ENCODE assay signal across 8 mouse cellular contexts in genomic region chr19:3686215-3686894, GRCm38 (mm10). TPM values are rescaled to one million over a fixed set of nuclear protein-coding genes. Genes with fewer than 3 reads are reported as not detected.
DNase-seq lines count a peak whose midpoint lies in the region; ATAC-seq and TF ChIP-seq lines count a peak whose summit lies in the region.

TSS of gene Lrp5 (minus strand) at chr19:3686564.

- TF ChIP-seq CTCF in stomach, postnatal 0 days (IDR thresholded peaks at IDR 0.05; ENCODE audit: low read depth) = 0 out of 2 replicates have a peak, but pooled peaks have one; percentile 4

- H3K36me3 ChIP-seq in embryonic facial prominence, embryonic 13.5 days = no peaks in the 10 kb centered on the region
- H3K36me3 ChIP-seq in heart, embryonic 14.5 days (ENCODE audit: control insufficient read depth, insufficient read depth, low read length) = no peaks in the 10 kb centered on the region
- no peaks in the 10 kb centered on the region for H3K36me3 ChIP-seq in macrophage (ENCODE audit: inconsistent target)
- no peaks in the 10 kb centered on the region for H3K36me3 ChIP-seq in stomach, postnatal 0 days (ENCODE audit: control insufficient read depth, insufficient read depth, low read length)

- under 1% methylated on average over 77 of the region's 83 CpGs for WGBS in embryonic facial prominence, embryonic 13.5 days
- under 1% methylated on average over 72 of the region's 83 CpGs for WGBS in heart, embryonic 14.5 days
- 2% methylated on average over 49 of the region's 83 CpGs for WGBS in macrophage (ENCODE audit: missing documents)
- WGBS in stomach, postnatal 0 days = under 1% methylated on average over 52 of the region's 83 CpGs

- no peaks in the 10 kb centered on the region for H3K27me3 ChIP-seq in embryonic facial prominence, embryonic 13.5 days
- H3K27me3 ChIP-seq in heart, embryonic 14.5 days (ENCODE audit: control insufficient read depth, insufficient read depth, low read length) = no peaks in the 10 kb centered on the region
- H3K27me3 ChIP-seq in stomach, postnatal 0 days (ENCODE audit: control insufficient read depth, insufficient read depth, low read length) = no peaks in the 10 kb centered on the region

- H3K79me2 ChIP-seq in macrophage (ENCODE audit: inconsistent target) = peaks cover 44% of the 10 kb centered on the region

- peak within 1 kb of the TSS; percentile 99 for H3K9ac ChIP-seq in embryonic facial prominence, embryonic 13.5 days
- peak within 1 kb of the TSS; percentile 89 for H3K9ac ChIP-seq in heart, embryonic 14.5 days (ENCODE audit: low read length)
- peak within 1 kb of the TSS; percentile 94 for H3K9ac ChIP-seq in stomach, postnatal 0 days (ENCODE audit: low read length)

- H3K27ac ChIP-seq in embryonic facial prominence, embryonic 13.5 days = peak within 1 kb of the TSS; percentile 92
- peak within 1 kb of the TSS; percentile 53 to 84 for H3K27ac ChIP-seq in heart, embryonic 14.5 days (replicated peaks in 1 of 2; ENCODE audit: control insufficient read depth in 1 of 2, insufficient read depth in 1 of 2, low read depth in 2 of 2, low read length in 2 of 2)
- H3K27ac ChIP-seq in macrophage = peak within 1 kb of the TSS; percentile 69
- H3K27ac ChIP-seq in stomach, postnatal 0 days (replicated peaks) = peak within 1 kb of the TSS; percentile 94

- H3K4me2 ChIP-seq in embryonic facial prominence, embryonic 13.5 days = peak within 1 kb of the TSS; percentile 97
- peak within 1 kb of the TSS; percentile 97 for H3K4me2 ChIP-seq in heart, embryonic 14.5 days (ENCODE audit: low read length)
- peak within 1 kb of the TSS; percentile 97 for H3K4me2 ChIP-seq in stomach, postnatal 0 days (replicated peaks; ENCODE audit: low read depth)

- H3K4me3 ChIP-seq in embryonic facial prominence, embryonic 13.5 days = peak within 1 kb of the TSS; percentile 96
- peak within 1 kb of the TSS; percentile 60 to 91 for H3K4me3 ChIP-seq in heart, embryonic 14.5 days (ENCODE audit: control insufficient read depth in 1 of 2, insufficient read depth in 1 of 2, low read depth in 1 of 2, low read length in 2 of 2)
- H3K4me3 ChIP-seq in macrophage (ENCODE audit: inconsistent target) = peak within 1 kb of the TSS; percentile 38
- H3K4me3 ChIP-seq in stomach, postnatal 0 days (ENCODE audit: low read depth, low read length) = peak within 1 kb of the TSS; percentile 95

- no peak for TF ChIP-seq EP300 in stomach, postnatal 0 days (optimal IDR thresholded peaks at IDR 0.05)

- no peaks in the 10 kb centered on the region for H3K9me3 ChIP-seq in embryonic facial prominence, embryonic 13.5 days
- no peaks in the 10 kb centered on the region for H3K9me3 ChIP-seq in heart, embryonic 14.5 days (ENCODE audit: control insufficient read depth, low read length)
- H3K9me3 ChIP-seq in stomach, postnatal 0 days (ENCODE audit: control insufficient read depth, low read length) = no peaks in the 10 kb centered on the region

- peak; percentile 57 to 63 for DNase-seq in urinary bladder, adult 18-20 months (ENCODE audit: low spot score in 2 of 2)
- DNase-seq in urinary bladder, postnatal 10 days (ENCODE audit: low spot score) = no peak
- DNase-seq in kidney, postnatal 14 days = peak; percentile 85
- peak; percentile 66 for DNase-seq in stomach, postnatal 0 days (ENCODE audit: low spot score)
- no peak for DNase-seq in cerebellum, adult 11-12 months

- no peak for ATAC-seq in embryonic facial prominence, embryonic 13.5 days (ENCODE audit: insufficient number of reproducible peaks, insufficient read depth, low FRiP score, low TSS enrichment, low read depth)
- peak; percentile 49; the same call in 1 of the 2 replicates for ATAC-seq in heart, embryonic 14.5 days (ENCODE audit: insufficient number of reproducible peaks, insufficient read depth, low FRiP score, low read depth)
- ATAC-seq in stomach, postnatal 0 days (ENCODE audit: low FRiP score, low TSS enrichment) = peak; percentile 52

- peaks cover 52% of the 10 kb centered on the region for H3K4me1 ChIP-seq in embryonic facial prominence, embryonic 13.5 days
- H3K4me1 ChIP-seq in heart, embryonic 14.5 days (ENCODE audit: control insufficient read depth in 2 of 2, insufficient read depth in 2 of 2, low read length in 2 of 2) = peaks cover 16 to 18% of the 10 kb centered on the region in 2 experiments; a peak in 3 of 4 replicates
- H3K4me1 ChIP-seq in stomach, postnatal 0 days (replicated peaks; ENCODE audit: control insufficient read depth, insufficient read depth) = peaks cover 8% of the 10 kb centered on the region; the same call in 1 of the 2 replicates

RNA-seq across cellular contexts. Expression of gene Lrp5, which starts in this region (rescaled TPM):
- 7.3 and 7.9 TPM in 2 replicates for polyA plus RNA-seq in embryonic facial prominence, embryonic 13.5 days (2015; fragmentation: Nextera tagmentation; extraction: Ambion mirVana)
- 4.1 and 5.0 TPM in 2 replicates for polyA plus RNA-seq in heart, embryonic 14.5 days (2014; fragmentation: Nextera tagmentation; extraction: Ambion mirVana)
- total RNA-seq in macrophage (2018; cell fraction: chromatin; rRNA removed) = 10 to 100 TPM in 22 of 26 experiments, 1 to 10 TPM in 4; 2.6 to 58.2 (median 31.2) TPM
- 10 to 100 TPM; 13.9 to 33.5 (median 24.3) TPM for total RNA-seq in macrophage (2018; cell fraction: cytosol; rRNA removed)
- total RNA-seq in macrophage (2018; cell fraction: nucleus; rRNA removed) = 10 to 100 TPM; 14.9 to 56.8 (median 34.7) TPM
- polyA plus RNA-seq in macrophage (2018) = 17.5 to 23.7 TPM (median 23.5 TPM) in 3 replicates
- 2.6 and 2.7 TPM in 2 replicates for polyA plus RNA-seq in stomach, postnatal 0 days (2015; fragmentation: Nextera tagmentation; extraction: Ambion mirVana)

Comparison
In these comparisons a context has a peak if more than half of its experiments do, and no peak if none do; other contexts are left out.
1. DNase-seq: peak in urinary bladder, adult 18-20 months (2 of 2), kidney, postnatal 14 days (single experiment) and stomach, postnatal 0 days (single experiment); none in urinary bladder, postnatal 10 days (single experiment) and cerebellum, adult 11-12 months (single experiment).
2. H3K4me3 ChIP-seq: peak in every context shown above with its lines; median percentile 96 in embryonic facial prominence, embryonic 13.5 days; 95 in stomach, postnatal 0 days; 76 in heart, embryonic 14.5 days; 38 in macrophage.
3. Peak in every context shown above with its lines, with median percentiles within 50 percentile points of each other: H3K27ac ChIP-seq, H3K4me2 ChIP-seq and H3K9ac ChIP-seq.